Mouse (Mus musculus): Measurements from ENCODE around the gene Tas2r113. TPM values are rescaled to one million over a fixed set of nuclear protein-coding genes. Genes with fewer than 3 reads are reported as not detected.

Gene Tas2r113
- not detected in 4 replicates for total RNA-seq (2023)

DNA sequence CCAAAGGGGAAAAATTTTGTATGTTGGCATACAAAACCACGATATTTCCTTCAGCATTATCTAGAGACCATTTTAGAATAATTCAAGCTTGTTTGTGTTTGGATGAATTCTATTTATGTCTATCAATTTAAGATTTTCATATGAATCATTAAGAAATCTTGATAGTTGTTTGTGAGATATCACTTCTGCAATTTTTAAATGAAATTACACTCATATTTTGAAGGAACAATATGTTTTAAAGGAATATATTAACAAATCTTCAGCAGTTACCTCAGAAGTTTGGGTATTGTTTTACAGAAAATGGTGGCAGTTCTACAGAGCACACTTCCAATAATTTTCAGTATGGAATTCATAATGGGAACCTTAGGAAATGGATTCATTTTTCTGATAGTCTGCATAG lies at the start of gene Tas2r113:
Gene Tas2r113 (plus strand): TSS at position 301 of the 400 bp plus-strand sequence.

GRCm38 (mm10) chr6:132846842-132847241 lies 46.0 kb upstream of the Tas2r113 start, which contains the start of gene Tas2r123:
TSS of gene Tas2r123 (plus strand) at chr6:132847142.

DNA sequence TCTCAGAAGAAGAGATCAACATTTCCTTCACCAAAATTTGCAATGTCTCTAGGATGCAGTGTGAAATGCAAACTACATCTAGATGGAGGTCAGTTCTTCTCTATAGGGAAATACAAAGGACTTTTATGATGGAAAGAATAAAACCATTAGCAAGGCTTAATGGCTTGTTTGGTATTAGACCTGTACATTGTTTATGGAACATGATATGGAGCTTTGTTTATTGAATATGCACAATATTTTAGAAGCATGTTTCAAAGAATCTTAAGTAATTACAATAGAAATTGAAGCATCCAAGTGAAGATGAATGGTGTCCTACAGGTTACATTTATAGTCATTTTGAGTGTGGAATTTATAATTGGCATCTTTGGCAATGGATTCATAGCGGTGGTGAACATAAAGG lies 37.7 kb upstream of the Tas2r113 start, which contains the start of gene Tas2r116:
Gene Tas2r116 (plus strand): TSS at position 301 of the 400 bp plus-strand sequence.

GRCm38 (mm10) chr6:132867708-132868107 lies 25.1 kb upstream of the Tas2r113 start, which contains the start of gene Tas2r110:
TSS of gene Tas2r110 (plus strand) at chr6:132868008.

DNA sequence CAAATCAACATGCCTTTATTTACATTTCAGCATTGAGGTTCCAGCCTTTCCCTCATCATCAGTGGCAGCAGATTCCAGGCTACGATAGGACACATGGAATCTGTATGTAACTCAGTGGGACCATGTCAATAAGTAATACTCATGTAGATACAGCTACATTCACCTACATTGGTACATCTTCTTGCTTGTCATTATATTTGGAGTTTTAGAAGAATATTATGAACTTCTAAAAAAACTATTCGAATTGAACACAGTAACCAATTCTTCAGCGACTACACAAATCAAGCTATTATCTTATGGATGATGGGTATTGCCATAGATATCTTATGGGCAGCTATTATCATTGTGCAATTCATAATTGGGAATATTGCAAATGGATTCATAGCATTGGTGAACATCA lies 16.5 kb downstream of the Tas2r113 start, which contains the start of gene Tas2r125:
Gene Tas2r125 (plus strand): TSS at position 301 of the 400 bp plus-strand sequence.

Other genes with a start within 250 kb of the Tas2r113 start
- gene A630073D07Rik, start 241.5 kb upstream of the Tas2r113 start, total RNA-seq (2023): not detected in 4 replicates
- not detected in 4 replicates for gene Tas2r120, start 236.1 kb upstream of the Tas2r113 start, total RNA-seq (2023)
- not detected in 4 replicates for gene Tas2r121, start 192.0 kb upstream of the Tas2r113 start, total RNA-seq (2023)
- gene Tas2r122, start 181.1 kb upstream of the Tas2r113 start, total RNA-seq (2023): not detected in 4 replicates
- not detected in 4 replicates for gene Tas2r115, start 155.0 kb upstream of the Tas2r113 start, total RNA-seq (2023)
- gene Tas2r124, start 138.3 kb upstream of the Tas2r113 start, total RNA-seq (2023): not detected in 4 replicates
- not detected in 4 replicates for gene Tas2r102, start 130.9 kb upstream of the Tas2r113 start, total RNA-seq (2023)
- gene Tas2r136, start 114.8 kb upstream of the Tas2r113 start, total RNA-seq (2023): not detected in 4 replicates
- not detected in 4 replicates for gene Tas2r117, start 90.2 kb upstream of the Tas2r113 start, total RNA-seq (2023)
- gene Tas2r123, start 45.9 kb upstream of the Tas2r113 start, total RNA-seq (2023): not detected in 4 replicates
- not detected in 4 replicates for gene Tas2r116, start 37.6 kb upstream of the Tas2r113 start, total RNA-seq (2023)
- not detected in 4 replicates for gene Tas2r110, start 25.0 kb upstream of the Tas2r113 start, total RNA-seq (2023)
- gene Tas2r125, start 16.6 kb downstream of the Tas2r113 start, total RNA-seq (2023): not detected in 4 replicates
- not detected in 4 replicates for gene Tas2r129, start 58.1 kb downstream of the Tas2r113 start, total RNA-seq (2023)
- not detected in 4 replicates for gene Tas2r131, start 64.9 kb downstream of the Tas2r113 start, total RNA-seq (2023)
- gene Tas2r109, start 88.0 kb downstream of the Tas2r113 start, total RNA-seq (2023): not detected in 4 replicates
- gene Tas2r103, start 144.1 kb downstream of the Tas2r113 start, total RNA-seq (2023): not detected in 4 replicates
- gene Tas2r140, start 162.8 kb downstream of the Tas2r113 start, total RNA-seq (2023): not detected in 4 replicates
- 10.5 to 15.0 TPM (median 14.4 TPM) in 4 replicates for gene Smim10l1, start 211.9 kb downstream of the Tas2r113 start, total RNA-seq (2023)

All from B cell, adult 62 days (primary cell).